Mouse (Mus musculus): ENCODE data around the gene Gm5615.

Gene Gm5615

DNA sequence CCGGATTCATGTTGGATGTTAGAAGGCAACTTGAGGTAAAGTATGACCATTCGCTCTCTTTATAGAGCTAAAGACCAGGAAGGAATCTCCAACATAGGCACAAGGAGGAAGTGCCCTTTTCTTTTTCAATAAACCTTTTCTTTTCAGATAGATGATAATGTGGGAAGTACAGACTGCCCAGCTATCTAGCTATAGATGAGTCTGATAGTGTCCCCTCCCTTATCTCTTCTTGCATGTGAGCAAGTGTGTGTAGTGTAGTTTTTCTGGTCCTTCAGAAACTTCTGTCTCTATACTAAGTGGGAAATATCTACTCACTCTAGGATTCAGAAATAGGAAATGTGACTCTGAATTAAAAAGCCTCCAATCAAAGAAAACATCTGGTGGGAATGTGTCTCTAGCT, at the start of gene Gm5615:
TSS of gene Gm5615 (minus strand) at position 101 of the 400 bp plus-strand sequence.
- DNase-seq (ENCODE audit: low read depth in 1 of 2, low spot score in 2 of 2), result no peak

GRCm38 (mm10) chr9:36582535-36582934, 40.8 kb upstream of the Gm5615 start, which contains the start of gene Gm17689:
Gene Gm17689 (minus strand): TSS chr9:36582635.
- no peak for DNase-seq (ENCODE audit: low read depth in 1 of 2, low spot score in 2 of 2)

DNA sequence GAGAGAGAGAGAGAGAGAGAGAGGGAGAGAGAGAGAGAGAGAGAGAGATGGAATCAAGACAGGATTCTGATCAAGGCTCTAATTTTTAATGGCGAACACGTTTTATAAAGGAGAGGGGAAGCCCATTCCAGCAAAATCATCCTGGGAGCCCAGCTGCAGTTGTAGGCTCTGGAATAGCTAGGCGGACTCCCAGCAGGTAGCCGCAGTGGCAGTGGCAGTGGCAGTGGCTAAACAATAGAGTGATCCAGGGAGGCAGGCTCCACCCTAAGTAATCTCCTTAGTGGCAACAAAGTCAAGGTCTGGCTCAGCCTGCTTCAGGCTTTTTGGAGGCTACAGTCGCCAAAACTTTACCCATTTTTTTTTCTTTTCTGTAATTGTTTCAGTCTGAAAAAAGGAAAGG, 37.6 kb downstream of the Gm5615 start:
- DNase-seq (ENCODE audit: low read depth in 1 of 2, low spot score in 2 of 2), result no peak

DNA sequence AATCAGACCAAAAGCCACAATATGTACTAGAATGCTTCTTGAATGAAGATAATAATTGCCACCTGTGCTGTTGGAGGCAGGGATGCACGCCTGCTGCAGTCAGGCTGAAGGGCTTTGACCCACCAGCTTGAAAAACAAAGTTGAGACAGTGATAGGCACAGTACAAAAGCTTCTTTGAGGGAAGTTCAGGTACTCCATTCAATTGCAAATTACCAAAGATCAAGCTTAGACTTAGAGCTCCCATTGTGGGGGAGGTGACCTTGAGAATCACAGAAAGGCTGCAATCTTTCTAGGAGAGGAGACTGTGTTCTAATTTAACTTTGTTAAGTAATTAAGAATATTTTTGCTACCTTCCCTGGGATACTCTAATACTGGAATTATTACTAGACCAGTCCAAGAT, 45.9 kb downstream of the Gm5615 start:
- DNase-seq (ENCODE audit: low read depth in 1 of 2, low spot score in 2 of 2), result no peak

- no peak for DNase-seq (ENCODE audit: low read depth in 1 of 2, low spot score in 2 of 2)
These were observed 47.1 kb downstream of the Gm5615 start for GRCm38 (mm10) chr9:36494501-36495220.
